Mouse (Mus musculus) hindbrain, embryonic 15.5 days (tissue): ENCODE data around the gene Slc25a30. TPM values are rescaled to one million over a fixed set of nuclear protein-coding genes. Genes with fewer than 3 reads are reported as not detected.
A peak's percentile ranks its signal among the peaks of the same experiment; 100 is the strongest.

Experiments
- ATAC-seq: fragments of 200-750 bp; cut with Nextera tagmentation; 2 replicates; pipeline ENCODE4 v1.8.0; 2017; ENCODE audit warnings: low read depth, moderate number of reproducible peaks, moderate TSS enrichment; ENCODE audit not compliant: low FRiP score
- H3K27ac ChIP-seq: fragments of 300-500 bp; sonication (generic); replicated peaks from 2 replicates; pipeline ENCODE4 v1.5.1; 2015; ENCODE audit warnings: mild to moderate bottlenecking, inconsistent platforms
- H3K27me3 ChIP-seq: fragments of 300-500 bp; sonication (generic); 2 replicates; pipeline ENCODE4 v1.6.1; 2015; ENCODE audit warnings: control low read depth, inconsistent platforms
- H3K36me3 ChIP-seq: fragments of 300-500 bp; sonication (generic); 2 replicates; pipeline ENCODE4 v1.6.1; 2015; ENCODE audit warnings: control low read depth, inconsistent platforms
- H3K4me1 ChIP-seq: fragments of 300-500 bp; sonication (generic); replicated peaks from 2 replicates; pipeline ENCODE4 v1.6.1; 2015; ENCODE audit warnings: control low read depth, inconsistent platforms
- H3K4me2 ChIP-seq: fragments of 300-500 bp; sonication (generic); 2 replicates; pipeline ENCODE4 v1.6.1; 2015; ENCODE audit warnings: moderate library complexity, mild to moderate bottlenecking, inconsistent platforms
- H3K4me3 ChIP-seq: fragments of 300-500 bp; sonication (generic); 2 replicates; pipeline ENCODE4 v1.5.1; 2015; ENCODE audit warnings: mild to moderate bottlenecking, inconsistent platforms
- H3K9ac ChIP-seq: fragments of 300-500 bp; sonication (generic); 2 replicates; pipeline ENCODE4 v1.6.1; 2015; ENCODE audit warnings: inconsistent platforms
- H3K9me3 ChIP-seq: fragments of 300-500 bp; sonication (generic); 2 replicates; pipeline ENCODE4 v1.6.1; 2016; ENCODE audit warnings: control low read depth, inconsistent platforms
- WGBS: fragments of 180-500 bp; shearing (Covaris S2); methylation state at CpG from one replicate; pipeline ENCODE4 v1.1.7; 2015; 5-methylcytosine and 5-hydroxymethylcytosine counted together
- polyA plus RNA-seq: library from polyadenylated mRNA; unstranded; fragments of >200 nt; fragmentation: Nextera tagmentation; extraction: Ambion mirVana; gene quantifications from 2 replicates; pipeline ENCODE4 v1.2.1, GENCODE M21; 2015

Slc25a30 gene
- polyA plus RNA-seq, 1 experiment from 2014 or later, result 9.9 TPM

DNA sequence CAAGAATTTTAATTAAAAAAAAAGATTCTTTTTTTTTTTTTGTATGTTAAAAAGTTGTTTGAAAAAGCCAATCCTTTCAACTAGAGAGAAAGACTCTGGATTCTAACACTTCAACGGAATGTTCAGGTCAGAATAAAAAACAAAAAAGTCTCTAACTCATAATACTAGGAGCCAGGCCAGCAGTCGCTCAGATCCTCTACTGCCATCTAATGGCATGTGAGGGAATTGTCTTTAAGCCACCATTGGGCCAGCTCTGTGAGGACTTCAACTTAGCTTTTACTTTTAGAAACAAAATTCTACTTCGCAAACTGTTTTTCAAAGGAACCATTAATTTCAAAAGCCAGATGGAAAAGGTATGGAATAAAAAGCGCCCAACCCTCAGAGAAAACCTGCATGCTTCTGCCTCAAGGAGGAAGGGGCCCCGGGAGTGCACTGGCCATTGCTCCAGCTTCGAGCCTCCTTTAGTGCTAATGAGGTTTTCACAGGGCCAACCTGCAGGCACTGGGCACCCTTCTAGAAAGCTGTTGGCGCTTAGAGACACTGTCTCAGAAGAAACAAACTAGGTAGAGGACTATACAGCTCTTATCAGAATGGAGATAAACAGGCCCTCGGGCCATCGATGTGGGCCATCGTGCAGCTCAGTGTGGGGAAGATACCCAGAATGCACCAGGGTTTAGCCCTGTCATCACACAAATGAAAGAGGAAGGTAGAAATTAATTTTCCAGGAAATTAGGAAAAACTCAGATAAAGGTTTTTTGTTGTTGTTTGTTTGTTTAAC lies 25.6 kb downstream of the Slc25a30 start:
- 63% methylated on average over 10 of the region's 10 CpGs for whole genome bisulfite sequencing
- Histone ChIP-seq H3K27me3 (no peaks in the 10 kb centered on the region), H3K27ac (no peak overlapping the region), H3K9me3 (no peaks in the 10 kb centered on the region), H3K36me3 (peaks cover 13% of the 10 kb centered on the region; the same call in 1 of the 2 replicates), H3K4me3 (no peak overlapping the region), H3K4me1 (no peaks in the 10 kb centered on the region), H3K9ac (no peak overlapping the region), H3K4me2 (no peak overlapping the region)
- ATAC-seq, result no peak

DNA sequence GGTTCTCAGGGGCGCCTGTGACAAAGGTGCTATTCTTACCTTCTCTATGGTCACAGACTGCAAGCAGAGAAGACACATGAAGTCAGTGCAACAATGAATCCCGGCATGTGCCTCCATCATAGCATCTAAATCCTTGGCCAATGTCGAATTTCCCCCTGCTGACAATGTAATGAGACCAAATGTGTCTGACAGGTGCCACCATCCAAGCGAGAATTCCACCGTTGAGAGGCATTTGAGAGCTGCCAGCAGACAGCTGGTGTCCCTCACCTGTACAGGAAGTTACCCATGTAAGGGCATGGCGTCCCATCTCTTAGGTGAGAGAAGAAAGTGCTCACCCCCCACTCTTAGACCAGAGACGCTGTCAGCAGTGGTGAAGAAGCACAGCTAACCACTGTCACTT lies 28.4 kb downstream of the Slc25a30 start:
- ATAC-seq, result no peak
- H3K4me2 ChIP-seq, result no peak overlapping the region
- no peak overlapping the region for H3K9ac ChIP-seq
- 81% methylated on average over 7 of the region's 7 CpGs for WGBS
- no peaks in the 10 kb centered on the region for H3K27me3 ChIP-seq
- H3K36me3 ChIP-seq, result peaks cover 8% of the 10 kb centered on the region; the same call in 1 of the 2 replicates
- no peak overlapping the region for H3K27ac ChIP-seq
- H3K4me1 ChIP-seq, result peaks cover 4% of the 10 kb centered on the region
- H3K9me3 ChIP-seq, result no peaks in the 10 kb centered on the region
- no peak overlapping the region for H3K4me3 ChIP-seq

DNA sequence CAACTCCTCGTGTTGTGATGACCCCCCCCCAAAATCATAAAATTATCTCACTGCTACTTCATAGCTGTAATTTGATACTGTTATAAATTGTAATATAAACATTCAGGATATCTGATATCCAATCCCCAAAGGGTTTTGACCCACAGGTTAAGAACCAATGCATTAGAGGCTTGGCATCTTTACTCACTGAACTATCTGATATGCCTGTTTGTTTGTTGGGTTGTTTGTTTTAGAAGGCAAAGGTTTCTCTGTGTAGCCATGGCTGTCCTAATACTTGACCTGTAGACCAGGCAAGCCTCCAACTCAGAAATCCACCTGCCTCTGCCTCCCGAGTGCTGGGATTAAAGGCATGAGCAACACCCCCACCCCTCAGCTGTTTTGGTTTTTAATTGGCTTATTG lies 29.0 kb downstream of the Slc25a30 start:
- Histone ChIP-seq H3K9me3 (no peaks in the 10 kb centered on the region), H3K4me1 (peaks cover 9% of the 10 kb centered on the region), H3K27me3 (no peaks in the 10 kb centered on the region), H3K27ac (no peak overlapping the region), H3K36me3 (peaks cover 8% of the 10 kb centered on the region; the same call in 1 of the 2 replicates), H3K4me3 (no peak overlapping the region), H3K9ac (no peak overlapping the region), H3K4me2 (no peak overlapping the region)
- no peak for ATAC-seq
- WGBS, result 77% methylated on average over 2 of the region's 2 CpGs

DNA sequence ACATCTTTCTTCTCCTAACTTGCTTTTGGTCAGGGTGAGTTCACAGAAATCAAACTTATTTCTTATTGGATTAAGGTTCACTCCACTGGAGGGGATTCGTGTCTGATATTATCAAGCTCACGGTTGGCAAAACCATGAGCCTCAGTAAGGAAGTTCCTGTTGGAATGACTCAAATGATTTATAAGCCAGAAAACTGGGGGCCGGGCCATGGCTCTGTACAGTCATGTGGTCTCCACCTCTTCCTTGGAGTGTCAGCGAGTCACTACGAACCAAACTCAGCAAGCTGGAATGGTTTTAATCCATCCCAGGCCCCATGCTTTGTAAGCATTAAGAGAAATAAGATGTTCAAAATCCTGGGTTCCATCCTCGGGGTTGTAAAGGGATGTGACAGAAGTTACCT lies 29.9 kb downstream of the Slc25a30 start:
- Histone ChIP-seq H3K4me2 (no peak overlapping the region), H3K9ac (no peak overlapping the region), H3K27ac (no peak overlapping the region), H3K27me3 (no peaks in the 10 kb centered on the region), H3K4me3 (no peak overlapping the region), H3K4me1 (peaks cover 18% of the 10 kb centered on the region), H3K9me3 (no peaks in the 10 kb centered on the region), H3K36me3 (no peaks in the 10 kb centered on the region)
- ATAC-seq, result no peak
- WGBS, result 92% methylated on average over 6 of the region's 6 CpGs

DNA sequence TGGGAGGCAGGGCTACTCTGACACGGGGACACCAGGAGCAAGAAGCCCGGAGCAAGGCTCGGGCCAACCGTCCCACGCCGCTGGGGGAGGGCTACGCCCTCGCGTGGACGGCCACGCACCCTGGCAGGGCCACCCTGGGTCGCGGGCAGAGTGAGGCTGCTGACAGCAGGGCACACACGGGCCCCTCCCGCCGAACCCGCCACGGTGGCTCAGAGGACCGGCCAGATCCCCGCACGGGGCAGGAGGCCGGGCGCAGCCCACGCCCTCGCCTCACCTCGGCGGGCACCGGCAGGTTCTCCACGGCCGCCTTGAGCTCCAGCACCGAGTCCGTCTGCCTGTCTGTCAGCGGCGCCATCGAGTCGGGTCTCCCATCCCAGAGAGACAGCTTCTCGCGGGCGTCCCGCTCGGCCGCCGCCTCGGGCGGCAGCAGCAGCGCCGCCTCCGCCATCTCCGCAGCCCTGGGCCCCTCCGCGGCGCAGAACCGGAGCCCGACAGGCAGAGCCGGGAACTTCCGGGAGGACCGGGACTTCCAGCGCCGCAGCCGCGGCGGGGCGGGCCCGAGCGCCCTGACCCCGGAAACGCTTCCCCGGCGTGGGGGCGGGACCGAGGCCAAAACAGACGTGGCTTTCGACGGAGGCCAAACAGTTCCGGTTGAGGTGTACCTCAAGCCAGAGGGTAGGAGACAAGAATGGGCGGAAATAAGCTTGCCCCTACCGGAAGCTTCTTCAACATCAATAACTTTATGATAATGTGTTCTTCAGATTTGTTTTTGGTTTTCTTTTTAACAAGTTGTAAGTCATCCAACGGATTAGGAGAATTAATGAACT lies 32.6 kb downstream of the Slc25a30 start, which contains the start of gene Cog3:
Cog3 (minus strand) TSS at position 527 of the 827 bp plus-strand sequence.
- H3K9me3 ChIP-seq, result no peaks in the 10 kb centered on the region
- H3K4me2 ChIP-seq, result peak within 1 kb of the TSS; percentile 75
- WGBS, result under 1% methylated on average over 78 of the region's 78 CpGs
- ATAC-seq, result peak; percentile 98
- peak within 1 kb of the TSS; percentile 82 for H3K9ac ChIP-seq
- H3K4me3 ChIP-seq, result peak within 1 kb of the TSS; percentile 84
- peak within 1 kb of the TSS; percentile 84 for H3K27ac ChIP-seq
- H3K36me3 ChIP-seq, result no peaks in the 10 kb centered on the region
- H3K4me1 ChIP-seq, result peaks cover 26% of the 10 kb centered on the region
- no peaks in the 10 kb centered on the region for H3K27me3 ChIP-seq

DNA sequence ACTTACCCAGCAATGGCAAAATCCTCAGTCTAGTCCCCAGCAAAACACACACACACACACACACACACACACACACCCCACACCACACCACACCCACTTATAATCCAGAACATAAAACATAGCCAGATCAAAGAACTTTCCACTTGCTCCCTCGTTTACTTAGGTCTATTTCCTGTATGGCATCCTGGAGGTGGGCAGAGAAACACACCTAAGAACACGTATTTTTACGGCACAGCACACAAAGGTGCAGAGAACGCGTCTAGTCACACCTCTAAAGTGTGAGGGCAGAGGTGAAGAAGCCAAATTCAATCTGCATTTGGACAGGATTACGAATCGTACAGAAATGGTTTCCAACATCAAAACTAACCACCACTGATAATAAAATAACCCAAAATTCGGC lies 33.6 kb downstream of the Slc25a30 start:
- Histone ChIP-seq H3K9ac (no peak overlapping the region), H3K4me2 (peak overlapping the region; percentile 75), H3K27ac (no peak overlapping the region), H3K4me3 (peak overlapping the region; percentile 84), H3K36me3 (no peaks in the 10 kb centered on the region), H3K27me3 (no peaks in the 10 kb centered on the region), H3K9me3 (no peaks in the 10 kb centered on the region), H3K4me1 (peaks cover 26% of the 10 kb centered on the region)
- WGBS, result 77% methylated on average over 8 of the region's 8 CpGs
- ATAC-seq, result no peak

DNA sequence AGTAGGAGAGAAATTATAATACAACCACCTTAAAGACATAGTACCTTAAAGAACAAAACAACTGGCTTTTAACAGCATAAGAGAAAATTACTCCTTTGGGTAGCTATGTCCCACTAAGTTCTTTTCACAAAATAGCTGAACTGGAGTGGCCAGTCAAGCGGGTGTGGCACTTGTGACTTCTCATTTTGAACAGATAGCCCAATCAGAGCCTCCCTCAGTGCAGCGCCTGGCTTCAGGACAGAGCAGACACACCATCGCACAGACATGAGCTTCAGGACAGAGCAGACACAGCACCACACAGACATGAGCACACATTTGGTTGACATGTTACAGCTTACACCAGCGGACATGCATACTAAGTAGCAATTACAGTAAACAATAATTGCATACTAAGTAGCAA lies 35.8 kb downstream of the Slc25a30 start:
- peaks cover 26% of the 10 kb centered on the region for H3K4me1 ChIP-seq
- no peaks in the 10 kb centered on the region for H3K9me3 ChIP-seq
- H3K36me3 ChIP-seq, result peaks cover 10% of the 10 kb centered on the region
- H3K9ac ChIP-seq, result no peak overlapping the region
- H3K4me3 ChIP-seq, result no peak overlapping the region
- no peak overlapping the region for H3K27ac ChIP-seq
- no peaks in the 10 kb centered on the region for H3K27me3 ChIP-seq
- no peak overlapping the region for H3K4me2 ChIP-seq
- 74% methylated on average over 4 of the region's 4 CpGs for WGBS
- no peak for ATAC-seq

DNA sequence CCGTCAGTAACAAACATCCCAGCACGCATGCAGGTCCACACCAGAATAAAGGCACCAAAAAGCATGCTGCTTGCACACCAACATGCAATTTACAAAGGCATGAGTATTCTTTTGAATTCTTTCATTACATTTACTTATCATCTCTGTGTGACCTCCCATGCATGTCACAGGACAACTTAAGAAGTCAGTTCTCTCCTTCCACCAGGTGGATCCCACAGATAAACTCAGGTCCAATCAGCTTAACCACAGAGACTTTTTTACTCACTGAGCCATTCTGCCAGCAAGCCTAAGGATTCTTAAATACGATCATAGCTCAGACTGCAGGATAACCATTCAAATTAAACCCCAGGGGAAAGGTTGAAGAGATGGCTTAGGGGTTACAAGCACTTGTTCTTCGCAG lies 37.7 kb downstream of the Slc25a30 start:
- Histone ChIP-seq H3K4me1 (peaks cover 26% of the 10 kb centered on the region), H3K27ac (no peak overlapping the region), H3K9ac (no peak overlapping the region), H3K4me2 (no peak overlapping the region), H3K9me3 (no peaks in the 10 kb centered on the region), H3K27me3 (no peaks in the 10 kb centered on the region), H3K36me3 (peaks cover 20% of the 10 kb centered on the region), H3K4me3 (no peak overlapping the region)
- no peak for ATAC-seq
- WGBS, result 94% methylated on average over 4 of the region's 4 CpGs

DNA sequence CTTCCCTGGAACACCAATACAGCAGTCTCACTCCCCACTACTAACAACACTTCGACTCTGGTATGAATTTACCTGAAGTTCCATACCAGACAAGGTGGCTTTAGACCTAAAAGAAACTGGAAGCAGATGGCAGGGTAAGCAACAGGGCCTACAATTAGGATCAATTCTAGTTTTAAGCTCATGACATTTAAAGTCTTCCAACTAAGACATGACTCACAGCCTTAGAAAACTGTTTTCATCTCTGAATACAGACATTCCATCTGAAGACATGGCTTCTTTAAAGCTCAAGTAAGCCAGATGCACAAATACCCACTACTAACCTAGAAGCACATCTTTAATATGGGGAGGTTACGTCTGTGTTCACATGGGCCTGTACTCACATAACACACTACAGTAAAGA lies 38.9 kb downstream of the Slc25a30 start:
- no peak overlapping the region for H3K9ac ChIP-seq
- H3K27me3 ChIP-seq, result no peaks in the 10 kb centered on the region
- H3K27ac ChIP-seq, result no peak overlapping the region
- no peak overlapping the region for H3K4me3 ChIP-seq
- no peaks in the 10 kb centered on the region for H3K9me3 ChIP-seq
- ATAC-seq, result no peak
- peaks cover 25% of the 10 kb centered on the region for H3K36me3 ChIP-seq
- H3K4me1 ChIP-seq, result peaks cover 18% of the 10 kb centered on the region
- H3K4me2 ChIP-seq, result no peak overlapping the region
- 90% methylated on average over 2 of the region's 2 CpGs for WGBS

DNA sequence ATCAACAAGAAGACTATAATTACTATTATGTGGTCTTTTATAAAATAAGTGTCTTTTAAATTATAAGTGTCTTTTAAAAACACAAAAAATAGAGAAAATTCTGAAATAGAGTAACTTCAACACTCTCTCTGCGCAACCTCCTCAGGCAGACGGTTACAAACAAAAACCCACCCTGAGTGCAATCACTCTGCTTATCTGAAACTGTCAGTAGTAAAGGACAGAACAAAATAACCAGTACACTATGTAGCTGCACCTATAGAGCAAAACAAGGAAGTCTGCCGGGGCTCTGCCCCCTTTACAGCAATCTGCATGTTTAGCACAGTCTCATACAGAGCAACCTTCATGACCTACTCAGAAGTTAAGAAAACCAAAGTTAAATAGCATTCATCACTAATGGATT lies 44.9 kb downstream of the Slc25a30 start:
- Histone ChIP-seq H3K27me3 (no peaks in the 10 kb centered on the region), H3K4me1 (no peaks in the 10 kb centered on the region), H3K36me3 (peaks cover 66% of the 10 kb centered on the region), H3K4me3 (no peak overlapping the region), H3K9me3 (no peaks in the 10 kb centered on the region), H3K27ac (no peak overlapping the region), H3K4me2 (no peak overlapping the region), H3K9ac (no peak overlapping the region)
- no peak for ATAC-seq
- WGBS, result 93% methylated on average over 3 of the region's 3 CpGs

DNA sequence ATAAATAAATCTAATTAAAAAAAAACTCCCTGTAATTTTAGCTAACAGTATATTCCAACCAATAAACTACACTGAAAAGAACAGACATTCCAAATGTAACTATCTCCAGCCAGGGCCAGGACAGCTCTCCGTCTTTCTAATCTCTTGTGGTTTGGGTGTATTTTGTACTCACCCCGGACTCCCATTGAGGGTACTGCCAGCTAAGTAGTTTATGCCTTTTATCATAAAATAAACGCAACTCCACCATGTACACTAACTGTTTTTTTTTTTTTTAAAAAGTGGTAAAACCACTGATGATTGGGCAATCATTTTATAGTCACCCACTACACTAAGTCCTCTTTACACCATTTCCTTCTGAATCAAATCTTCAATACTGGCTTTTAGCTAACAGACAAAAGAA lies 51.2 kb downstream of the Slc25a30 start:
- WGBS, result 94% methylated on average over 3 of the region's 3 CpGs
- no peak for ATAC-seq
- Histone ChIP-seq H3K4me3 (no peak overlapping the region), H3K9ac (no peak overlapping the region), H3K27me3 (no peaks in the 10 kb centered on the region), H3K4me2 (no peak overlapping the region), H3K27ac (no peak overlapping the region), H3K4me1 (no peaks in the 10 kb centered on the region), H3K9me3 (no peaks in the 10 kb centered on the region), H3K36me3 (peaks cover 65% of the 10 kb centered on the region)

DNA sequence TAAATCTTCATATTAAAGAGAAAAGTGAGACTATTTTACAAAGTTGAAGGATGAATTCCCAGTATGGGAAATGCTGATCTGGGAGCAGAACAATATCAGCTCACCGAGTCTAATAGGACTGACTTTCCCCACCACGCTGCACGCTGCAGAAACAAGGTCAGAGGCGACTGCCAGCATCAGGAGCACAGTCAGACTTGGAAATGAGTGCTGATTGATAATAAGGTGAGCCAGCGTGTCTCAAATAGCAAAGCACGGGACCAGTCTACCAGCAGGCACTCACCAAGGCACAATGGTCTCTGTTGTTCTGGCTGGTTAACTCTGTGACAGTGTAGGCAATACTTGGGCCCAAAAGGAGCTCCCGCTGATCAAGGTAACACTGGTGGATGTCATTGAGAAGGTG lies 54.2 kb downstream of the Slc25a30 start:
- H3K4me3 ChIP-seq, result no peak overlapping the region
- no peaks in the 10 kb centered on the region for H3K9me3 ChIP-seq
- no peak overlapping the region for H3K4me2 ChIP-seq
- ATAC-seq, result no peak
- no peaks in the 10 kb centered on the region for H3K27me3 ChIP-seq
- no peak overlapping the region for H3K27ac ChIP-seq
- H3K9ac ChIP-seq, result no peak overlapping the region
- no peaks in the 10 kb centered on the region for H3K4me1 ChIP-seq
- peaks cover 71% of the 10 kb centered on the region for H3K36me3 ChIP-seq
- 87% methylated on average over 7 of the region's 7 CpGs for WGBS
